Mouse (Mus musculus): Measurements from ENCODE around the gene Gm45194.

DNA sequence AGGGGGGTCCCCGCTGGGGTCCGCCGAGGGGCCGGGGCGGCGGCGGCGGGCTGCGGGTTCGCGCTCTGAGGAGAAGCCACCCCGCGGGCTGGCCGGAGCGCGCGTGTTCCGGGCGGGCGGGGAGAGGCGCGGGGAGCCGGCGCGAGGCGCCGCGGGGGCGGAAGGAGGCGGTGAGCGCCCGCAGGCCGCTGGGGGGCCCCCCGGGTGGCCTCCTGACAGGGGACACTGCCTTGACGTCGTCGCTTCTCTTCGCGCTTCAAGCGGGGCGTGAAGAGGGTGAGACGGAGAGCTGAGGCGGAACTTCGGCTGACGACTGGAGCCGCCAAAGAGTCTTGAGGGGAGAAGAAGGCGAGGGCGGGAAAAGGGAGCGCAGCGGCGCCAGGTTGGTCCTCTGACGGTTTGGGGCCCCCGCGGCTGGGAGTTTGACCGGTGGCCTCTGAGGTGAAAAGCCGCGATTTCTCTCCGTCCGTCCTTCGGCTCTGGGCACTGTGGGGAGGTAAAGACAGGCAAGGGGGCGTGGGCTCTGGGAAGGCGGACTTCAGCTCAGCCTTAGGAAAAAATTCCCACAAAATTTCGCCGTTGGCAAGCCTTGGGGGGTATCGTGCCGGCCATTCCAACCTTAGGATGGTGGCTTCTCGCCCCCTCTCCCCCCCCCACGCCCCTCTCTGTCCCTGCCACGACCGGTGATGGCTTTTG is 4.0 kb downstream of the Gm45194 start:
- TF ChIP-seq CTCF (conservative IDR thresholded peaks at IDR 0.05; ENCODE audit: low read length) (no peak), NANOG (IDR thresholded peaks at IDR 0.05; ENCODE audit: borderline replicate concordance, low read length) (no peak), POU5F1 (IDR thresholded peaks at IDR 0.05; ENCODE audit: borderline replicate concordance, low read length) (no peak)
